14 mouse cellular contexts compared by ENCODE assay signal in genomic region chr1:160366615-160367014, GRCm38 (mm10).
"Had no signal": no experiment of that assay in that cellular context is flagged by ENCODE, and none has a peak within 500 bp of the region (broad histone marks: within the 10 kb centered on the region; RNA-seq: fewer than 3 reads in every experiment).

No protein-coding gene starts in this region.

- H3K4me2 ChIP-seq: limb, embryonic 13.5 days; liver, embryonic 11.5 days; liver, embryonic 15.5 days; midbrain, embryonic 13.5 days; stomach, embryonic 15.5 days had no signal

- H3K4me3 ChIP-seq: limb, embryonic 13.5 days; liver, embryonic 15.5 days; midbrain, embryonic 13.5 days; stomach, embryonic 15.5 days had no signal

- H3K4me1 ChIP-seq: liver, embryonic 15.5 days; midbrain, embryonic 13.5 days; stomach, embryonic 15.5 days had no signal

- H3K27me3 ChIP-seq: limb, embryonic 13.5 days; liver, embryonic 15.5 days; midbrain, embryonic 13.5 days; stomach, embryonic 15.5 days had no signal

- H3K9ac ChIP-seq: limb, embryonic 13.5 days; liver, embryonic 15.5 days; midbrain, embryonic 13.5 days; stomach, embryonic 15.5 days had no signal

- ATAC-seq: lung, postnatal 0 days; midbrain, embryonic 13.5 days had no signal

- DNase-seq: kidney, postnatal 25 days; layer of hippocampus, adult 9-11 months; layer of hippocampus, postnatal 36 days; lung, adult 2 months; lung, postnatal 36 days; right cerebral cortex, postnatal 14 days; thymus, adult 2 months; thymus, postnatal 25 days had no signal

- H3K27ac ChIP-seq: limb, embryonic 13.5 days; liver, embryonic 15.5 days; midbrain, embryonic 13.5 days; stomach, embryonic 15.5 days had no signal

- H3K9me3 ChIP-seq: limb, embryonic 13.5 days; liver, embryonic 15.5 days; midbrain, embryonic 13.5 days; stomach, embryonic 15.5 days had no signal

- H3K36me3 ChIP-seq: limb, embryonic 13.5 days; liver, embryonic 15.5 days; midbrain, embryonic 13.5 days; stomach, embryonic 15.5 days had no signal
